Mouse (Mus musculus) olfactory bulb, adult 2 months (tissue): Measurements from ENCODE around the gene Ecm2.

Experiments used
- CTCF ChIP-seq: fragments of 200-500 bp; IDR thresholded peaks from 2 replicates; pipeline ENCODE4 v1.5.1; 2012; ENCODE audit warnings: low read depth, mild to moderate bottlenecking, low read length, moderate library complexity; ENCODE audit not compliant: insufficient read depth
- POLR2A ChIP-seq: fragments of 200-500 bp; IDR thresholded peaks from 2 replicates; pipeline ENCODE4 v1.6.1; 2012; ENCODE audit warnings: mild to moderate bottlenecking, low read depth, low read length, moderate library complexity; ENCODE audit not compliant: insufficient read depth

DNA sequence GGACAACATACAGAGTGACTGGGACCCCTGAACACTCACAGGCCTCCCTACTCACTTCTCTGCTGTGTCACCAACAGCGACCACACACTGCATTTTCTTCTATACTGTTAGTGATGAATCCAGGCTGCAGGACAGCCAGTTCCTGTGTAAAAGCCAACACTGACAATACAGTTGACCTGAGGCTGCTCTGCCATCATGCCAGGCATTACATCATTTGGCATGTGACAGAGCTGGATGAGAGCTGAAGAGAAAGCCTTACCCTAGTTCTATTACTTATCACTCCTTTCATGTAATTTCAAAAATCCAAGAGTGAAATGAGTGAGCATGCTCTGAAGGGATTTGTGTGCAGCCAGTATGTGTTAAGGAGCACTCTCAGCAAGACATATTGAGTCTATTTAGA is 51.6 kb downstream of the Ecm2 start:
- TF ChIP-seq POLR2A: no peak
- TF ChIP-seq CTCF: no peak
